Mouse (Mus musculus): ENCODE data around the gene Samd4b.
A peak's percentile ranks its signal among the peaks of the same experiment; 100 is the strongest.

Gene Samd4b

GRCm38 (mm10) chr7:28492310-28492709 lies 105.6 kb downstream of the Samd4b start:
- DNase-seq: no peak

GRCm38 (mm10) chr7:28490903-28491302 lies 107.0 kb downstream of the Samd4b start:
- DNase-seq: peak in 1 of 2 experiments; percentile 14

- peak; percentile 88 to 90 for DNase-seq
Measured at GRCm38 (mm10) chr7:28490410-28490809, 107.5 kb downstream of the Samd4b start.

- peak; percentile 44 to 62 for DNase-seq
Measured at GRCm38 (mm10) chr7:28488030-28488491, 109.9 kb downstream of the Samd4b start.

- no peak for DNase-seq
Measured at GRCm38 (mm10) chr7:28484192-28484591, 113.8 kb downstream of the Samd4b start.

GRCm38 (mm10) chr7:28482854-28483253 lies 115.1 kb downstream of the Samd4b start:
- no peak for DNase-seq

GRCm38 (mm10) chr7:28478854-28479253 lies 119.1 kb downstream of the Samd4b start:
- DNase-seq: peak; percentile 4 to 37

- no peak for DNase-seq
Measured at GRCm38 (mm10) chr7:28477363-28477762, 120.6 kb downstream of the Samd4b start.

GRCm38 (mm10) chr7:28476191-28476590 lies 121.8 kb downstream of the Samd4b start:
- no peak for DNase-seq

- peak; percentile 68 to 84 for DNase-seq
Measured at GRCm38 (mm10) chr7:28467213-28467751, 130.7 kb downstream of the Samd4b start.

- no peak for DNase-seq
Measured at GRCm38 (mm10) chr7:28466721-28467212, 131.2 kb downstream of the Samd4b start.

- peak; percentile 77 to 80 for DNase-seq
Measured at GRCm38 (mm10) chr7:28464416-28465212, 133.3 kb downstream of the Samd4b start.

- no peak for DNase-seq
Measured at GRCm38 (mm10) chr7:28462769-28463168, 135.2 kb downstream of the Samd4b start.

- DNase-seq: no peak
Measured at GRCm38 (mm10) chr7:28460361-28460760, 137.6 kb downstream of the Samd4b start.

GRCm38 (mm10) chr7:28452361-28453005 lies 145.5 kb downstream of the Samd4b start:
- no peak for DNase-seq

GRCm38 (mm10) chr7:28451531-28452360 lies 146.2 kb downstream of the Samd4b start, which contains the start of gene Lrfn1:
Gene Lrfn1 (plus strand): TSS chr7:28451980.
- peak in 1 of 2 experiments; percentile 29 for DNase-seq

- no peak for DNase-seq
Measured at GRCm38 (mm10) chr7:28447865-28448820, 149.8 kb downstream of the Samd4b start.

- peak in 1 of 2 experiments; percentile 33 for DNase-seq
Measured at GRCm38 (mm10) chr7:28447101-28447830, 150.7 kb downstream of the Samd4b start.

GRCm38 (mm10) chr7:28446446-28446845 lies 151.5 kb downstream of the Samd4b start:
- peak; percentile 69 to 91 for DNase-seq

- no peak for DNase-seq
Measured at GRCm38 (mm10) chr7:28444344-28444974, 153.5 kb downstream of the Samd4b start.

Measured in kidney, postnatal 36 days (tissue).